ENCODE assay signal across 10 mouse cellular contexts in the genomic region with DNA sequence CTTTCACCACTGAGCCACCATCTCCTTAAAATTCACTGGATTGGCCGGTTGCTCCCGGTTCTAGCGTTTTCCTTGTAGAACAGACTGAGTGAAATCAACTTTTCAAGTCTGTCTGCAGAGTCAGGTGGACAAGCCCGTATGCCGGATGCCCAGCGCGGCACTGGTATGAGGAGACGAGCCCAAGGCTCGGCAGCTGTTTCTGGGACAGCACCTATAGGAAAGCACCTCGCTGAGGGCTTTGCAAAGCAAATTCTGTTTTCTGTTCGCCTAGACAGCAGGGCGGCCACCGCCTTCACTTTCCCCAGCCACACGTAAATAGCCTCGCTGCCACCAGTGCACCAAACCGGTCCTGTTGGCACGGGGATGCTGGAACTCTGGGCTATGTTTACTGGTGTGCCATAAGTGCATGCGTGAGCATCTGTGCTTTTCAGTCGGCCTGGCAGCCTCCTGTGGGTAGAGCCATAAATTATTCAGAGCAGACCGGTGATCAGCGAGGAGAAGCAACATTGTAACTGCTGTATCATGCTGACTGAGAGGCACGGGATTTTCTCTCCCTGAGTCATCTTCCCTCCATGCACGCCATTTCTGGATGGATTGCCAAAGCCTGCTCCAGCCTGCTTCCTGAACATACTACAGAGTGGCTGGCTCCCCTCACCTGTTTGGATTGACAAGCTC. TPM values are rescaled to one million over a fixed set of nuclear protein-coding genes. Genes with fewer than 3 reads are reported as not detected.
DNase-seq lines count a peak whose midpoint lies in the region; ATAC-seq and TF ChIP-seq lines count a peak whose summit lies in the region.
"Had no signal": no experiment of that assay in that cellular context is flagged by ENCODE, and none has a peak within 500 bp of the region (broad histone marks: within the 10 kb centered on the region; RNA-seq: fewer than 3 reads in every experiment).

No protein-coding gene starts in this region.

- no peak overlapping the region for H3K9ac ChIP-seq in hindbrain, postnatal 0 days (replicated peaks; ENCODE audit: low read length)
- H3K9ac ChIP-seq: embryonic facial prominence, embryonic 12.5 days had no signal

- H3K27ac ChIP-seq in hindbrain, postnatal 0 days, result peak overlapping the region; percentile 11; the same call in 1 of the 2 replicates
- peak overlapping the region; percentile 96 for H3K27ac ChIP-seq in olfactory bulb, adult 2 months (ENCODE audit: insufficient read depth, low read depth, low read length)
- H3K27ac ChIP-seq: embryonic facial prominence, embryonic 12.5 days had no signal

- no peak overlapping the region for H3K4me3 ChIP-seq in hindbrain, postnatal 0 days (ENCODE audit: low read length)
- no peak overlapping the region for H3K4me3 ChIP-seq in olfactory bulb, adult 2 months (ENCODE audit: insufficient read depth, low read depth, low read length)
- H3K4me3 ChIP-seq: embryonic facial prominence, embryonic 12.5 days had no signal

- WGBS in hindbrain, postnatal 0 days, result 61% methylated on average over 23 of the region's 23 CpGs
- WGBS in olfactory bulb, adult 2 months, result 57% methylated on average over 23 of the region's 23 CpGs

- H3K4me2 ChIP-seq in hindbrain, postnatal 0 days (ENCODE audit: low read depth, low read length), result no peak overlapping the region
- H3K4me2 ChIP-seq: embryonic facial prominence, embryonic 12.5 days had no signal

- no peaks in the 10 kb centered on the region for H3K9me3 ChIP-seq in hindbrain, postnatal 0 days (ENCODE audit: low read length)
- H3K9me3 ChIP-seq: embryonic facial prominence, embryonic 12.5 days had no signal

- TF ChIP-seq POLR2A in olfactory bulb, adult 2 months (IDR thresholded peaks at IDR 0.05; ENCODE audit: insufficient read depth, low read depth, low read length), result no peak

- H3K36me3 ChIP-seq in hindbrain, postnatal 0 days (ENCODE audit: insufficient read depth, low read length), result no peaks in the 10 kb centered on the region; the same call in 1 of the 2 replicates
- H3K36me3 ChIP-seq: embryonic facial prominence, embryonic 12.5 days had no signal

- ATAC-seq in hindbrain, postnatal 0 days, result peak; percentile 45; the same call in 1 of the 2 replicates
- no peak for ATAC-seq in activated CD4-positive, CD25-positive, alpha-beta regulatory T cell, adult 4 months

- H3K4me1 ChIP-seq in hindbrain, postnatal 0 days (ENCODE audit: insufficient read depth, low read length), result no peaks in the 10 kb centered on the region
- peaks cover 75% of the 10 kb centered on the region for H3K4me1 ChIP-seq in olfactory bulb, adult 2 months (ENCODE audit: control insufficient read depth, insufficient read depth, low read length)
- H3K4me1 ChIP-seq: embryonic facial prominence, embryonic 12.5 days had no signal

- intact Hi-C loops in gastrocnemius, postnatal 14 days (cut with DNase I; ENCODE audit: low total_unique reads), result no loop called here

- DNase-seq in gastrocnemius, adult 18-20 months (ENCODE audit: low spot score), result peak; percentile 9
- DNase-seq in gastrocnemius, postnatal 14 days, result no peak
- DNase-seq in brain, adult 2 months (ENCODE audit: low read depth, low spot score), result peak; percentile 96
- DNase-seq in hindbrain, postnatal 0 days (ENCODE audit: low spot score), result peak; percentile 63
- DNase-seq in urinary bladder, postnatal 36 days (ENCODE audit: low spot score in 2 of 2), result no peak
- DNase-seq in thymus, postnatal 4 days, result no peak
- DNase-seq: heart, postnatal 36 days had no signal

- no peaks in the 10 kb centered on the region for H3K27me3 ChIP-seq in hindbrain, postnatal 0 days (ENCODE audit: insufficient read depth, low read length)
- H3K27me3 ChIP-seq: embryonic facial prominence, embryonic 12.5 days had no signal

- no peak for TF ChIP-seq CTCF in hindbrain, postnatal 0 days (IDR thresholded peaks at IDR 0.05; ENCODE audit: low read depth)
- no peak for TF ChIP-seq CTCF in olfactory bulb, adult 2 months (IDR thresholded peaks at IDR 0.05; ENCODE audit: insufficient read depth, low read depth, low read length)

RNA-seq across cellular contexts. Expression of a gene that starts 53.1 kb away (rescaled TPM):
- under 1 TPM; 0.07 to 0.40 TPM for total RNA-seq in gastrocnemius, adult 18-20 months (2021)
- under 1 TPM; 0.57 to 0.73 TPM for total RNA-seq in gastrocnemius, postnatal 14 days (2021)
- 68.7 and 74.1 TPM in 2 replicates for total RNA-seq in hindbrain, postnatal 0 days (2014; rRNA removed)
- polyA plus RNA-seq in hindbrain, postnatal 0 days (2015; fragmentation: Nextera tagmentation; extraction: Ambion mirVana), result 15.8 and 15.9 TPM in 2 replicates
- not detected in 2 replicates for polyA plus RNA-seq in olfactory bulb, adult 2 months (2012; ENCODE audit: insufficient read depth, insufficient read length, low replicate concordance, missing spikeins)
- polyA plus RNA-seq in activated CD4-positive, CD25-positive, alpha-beta regulatory T cell, adult 4 months (2017; shearing (Covaris generic)), result not detected

Comparison
In these comparisons a context has a peak if more than half of its experiments do, and no peak if none do; other contexts are left out.
1. DNase-seq: peak in gastrocnemius, adult 18-20 months (single experiment), brain, adult 2 months (single experiment) and hindbrain, postnatal 0 days (single experiment); none in gastrocnemius, postnatal 14 days (single experiment), urinary bladder, postnatal 36 days (0 of 2) and thymus, postnatal 4 days (single experiment).
2. RNA of a gene that starts 53.1 kb away (total RNA-seq): 68.7 to 74.1 TPM in hindbrain, postnatal 0 days; 0.57 to 0.73 TPM in gastrocnemius, postnatal 14 days and 0.07 to 0.40 TPM in gastrocnemius, adult 18-20 months; every median in the first group is over 10 times any median in the second.